Mouse (Mus musculus): Measurements from ENCODE around the gene Timm8a1. TPM values are rescaled to one million over a fixed set of nuclear protein-coding genes. Genes with fewer than 3 reads are reported as not detected.

Gene Timm8a1
- 1 to 10 TPM; 7.0 to 9.3 TPM for polyA plus RNA-seq (2012; fragmentation: generic; extraction: Trizol)

GRCm38 (mm10) chrX:134541145-134541954 is at the start of gene Timm8a1:
TSS of gene Timm8a1 (minus strand) at chrX:134541865.

GRCm38 (mm10) chrX:134585103-134586002 is 43.7 kb upstream of the Timm8a1 start, which contains the start of gene Rpl36a:
TSS of gene Rpl36a (plus strand) at chrX:134585654.

GRCm38 (mm10) chrX:134582888-134583669 is 41.4 kb upstream of the Timm8a1 start, which contains the start of gene Btk:
TSS of gene Btk (minus strand) at chrX:134583570.

Other genes with a start within 250 kb of the Timm8a1 start
- not detected for gene Tmem35a, start 246.6 kb downstream of the Timm8a1 start, polyA plus RNA-seq (2012; fragmentation: generic; extraction: Trizol)
- 1 to 10 TPM; 1.2 to 5.3 TPM for gene Cenpi, start 233.8 kb downstream of the Timm8a1 start, polyA plus RNA-seq (2012; fragmentation: generic; extraction: Trizol)
- under 1 TPM; 0.08 to 0.60 TPM for gene Drp2, start 137.3 kb downstream of the Timm8a1 start, polyA plus RNA-seq (2012; fragmentation: generic; extraction: Trizol)
- gene Taf7l, start 65.4 kb downstream of the Timm8a1 start, polyA plus RNA-seq (2012; fragmentation: generic; extraction: Trizol), result not detected
- gene Btk, start 41.7 kb upstream of the Timm8a1 start, polyA plus RNA-seq (2012; fragmentation: generic; extraction: Trizol), result under 1 TPM in 1 of 2 experiments, not detected in 1; 0.02 TPM
- 1,000 to 10,000 TPM; 1,376 to 2,370 TPM for gene Rpl36a, start 43.8 kb upstream of the Timm8a1 start, polyA plus RNA-seq (2012; fragmentation: generic; extraction: Trizol)
- 1 to 10 TPM; 3.0 to 7.0 TPM for gene Gla, start 59.3 kb upstream of the Timm8a1 start, polyA plus RNA-seq (2012; fragmentation: generic; extraction: Trizol)
- 10 to 100 TPM in 1 of 2 experiments, 1 to 10 TPM in 1; 2.5 to 21.0 TPM for gene Hnrnph2, start 59.3 kb upstream of the Timm8a1 start, polyA plus RNA-seq (2012; fragmentation: generic; extraction: Trizol)
- 1 to 10 TPM in 1 of 2 experiments, under 1 TPM in 1; 0.19 to 2.6 TPM for gene Armcx4, start 144.7 kb upstream of the Timm8a1 start, polyA plus RNA-seq (2012; fragmentation: generic; extraction: Trizol)
- gene Armcx1, start 176.1 kb upstream of the Timm8a1 start, polyA plus RNA-seq (2012; fragmentation: generic; extraction: Trizol), result 1 to 10 TPM in 1 of 2 experiments, under 1 TPM in 1; 0.42 to 5.2 TPM
- gene Armcx6, start 209.6 kb upstream of the Timm8a1 start, polyA plus RNA-seq (2012; fragmentation: generic; extraction: Trizol), result 10 to 100 TPM in 1 of 2 experiments, 1 to 10 TPM in 1; 2.4 to 12.4 TPM
- gene Armcx3, start 214.7 kb upstream of the Timm8a1 start, polyA plus RNA-seq (2012; fragmentation: generic; extraction: Trizol), result 10 to 100 TPM in 1 of 2 experiments, 1 to 10 TPM in 1; 1.3 to 14.9 TPM